Mouse (Mus musculus) neutrophil, adult 83 days (primary cell): ENCODE results near the gene H2afj. TPM values are rescaled to one million over a fixed set of nuclear protein-coding genes. Genes with fewer than 3 reads are reported as not detected.

Experiments used
- total RNA-seq, 2 experiments: library from RNA; stranded (reverse); gene quantifications; one replicate each; pipeline ENCODE4 v1.2.4; 2023

H2afj gene
- total RNA-seq = 10 to 100 TPM; 86.4 to 87.8 TPM

GRCm38 (mm10) chr6:136808014-136808417 is at the start of gene H2afj:
Gene H2afj (plus strand): TSS chr6:136808244.

GRCm38 (mm10) chr6:136781377-136781986 is 26.6 kb upstream of the H2afj start, which contains the start of gene Gucy2c:
Gene Gucy2c (minus strand): TSS chr6:136781765.

GRCm38 (mm10) chr6:136803739-136804633 is 4.1 kb upstream of the H2afj start, which contains the start of gene Hist4h4:
Gene Hist4h4 (minus strand): TSS chr6:136804415.

GRCm38 (mm10) chr6:136827516-136827880 is 19.5 kb downstream of the H2afj start, which contains the start of gene BC049715:
Gene BC049715 (plus strand): TSS chr6:136827626.

GRCm38 (mm10) chr6:136827881-136828561 is 20.0 kb downstream of the H2afj start, which contains the start of gene Wbp11:
Gene Wbp11 (minus strand): TSS chr6:136828233.

GRCm38 (mm10) chr6:136835352-136835751 is 27.3 kb downstream of the H2afj start, which contains the start of gene Smco3:
Gene Smco3 (minus strand): TSS chr6:136835452.

GRCm38 (mm10) chr6:136857186-136857872 is 49.3 kb downstream of the H2afj start, which contains the start of gene Art4:
Gene Art4 (minus strand): TSS chr6:136857733.

Other genes with a start within 250 kb of the H2afj start
- gene Plbd1, start 146.3 kb upstream of the H2afj start, total RNA-seq = 100 to 1,000 TPM; 628 to 643 TPM
- gene Gucy2c, start 26.5 kb upstream of the H2afj start, total RNA-seq = under 1 TPM; 0.24 to 0.40 TPM
- gene Hist4h4, start 3.8 kb upstream of the H2afj start, total RNA-seq = 10 to 100 TPM; 72.3 to 86.9 TPM
- 1 to 10 TPM; 5.5 to 7.8 TPM for gene BC049715, start 19.4 kb downstream of the H2afj start, total RNA-seq
- gene Wbp11, start 20.0 kb downstream of the H2afj start, total RNA-seq = 100 to 1,000 TPM in 1 of 2 experiments, 10 to 100 TPM in 1; 87.7 to 106 TPM
- not detected for gene Smco3, start 27.2 kb downstream of the H2afj start, total RNA-seq
- 1 to 10 TPM; 1.5 to 1.8 TPM for gene Art4, start 49.5 kb downstream of the H2afj start, total RNA-seq
- not detected for gene Mgp, start 67.6 kb downstream of the H2afj start, total RNA-seq
- gene Erp27, start 113.9 kb downstream of the H2afj start, total RNA-seq = 1 to 10 TPM; 4.1 to 6.2 TPM
- gene Pde6h, start 115.6 kb downstream of the H2afj start, total RNA-seq = under 1 TPM in 1 of 2 experiments, not detected in 1; 0.07 TPM
- gene Arhgdib, start 133.7 kb downstream of the H2afj start, total RNA-seq = 1,000 to 10,000 TPM; 2,126 to 2,140 TPM